Comparison of ENCODE assay signal across 16 mouse cellular contexts in genomic region chr1:183434918-183435317, GRCm38 (mm10).
"Had no signal": no experiment of that assay in that cellular context is flagged by ENCODE, and none has a peak within 500 bp of the region (broad histone marks: within the 10 kb centered on the region; RNA-seq: fewer than 3 reads in every experiment).

No protein-coding gene starts in this region.

- H3K36me3 ChIP-seq: neural tube, embryonic 12.5 days; neural tube, embryonic 13.5 days; neural tube, embryonic 15.5 days; stomach, embryonic 15.5 days had no signal

- H3K4me2 ChIP-seq: neural tube, embryonic 12.5 days; neural tube, embryonic 13.5 days; neural tube, embryonic 15.5 days; stomach, embryonic 15.5 days had no signal

- H3K9me3 ChIP-seq: neural tube, embryonic 12.5 days; neural tube, embryonic 13.5 days; neural tube, embryonic 15.5 days; stomach, embryonic 15.5 days had no signal

- H3K4me3 ChIP-seq: neural tube, embryonic 12.5 days; neural tube, embryonic 13.5 days; neural tube, embryonic 15.5 days; stomach, embryonic 15.5 days had no signal

- H3K9ac ChIP-seq: neural tube, embryonic 12.5 days; neural tube, embryonic 13.5 days; neural tube, embryonic 15.5 days; stomach, embryonic 15.5 days had no signal

- H3K4me1 ChIP-seq: neural tube, embryonic 12.5 days; neural tube, embryonic 13.5 days; neural tube, embryonic 15.5 days; stomach, embryonic 15.5 days had no signal

- H3K27ac ChIP-seq: neural tube, embryonic 12.5 days; neural tube, embryonic 13.5 days; neural tube, embryonic 15.5 days; stomach, embryonic 15.5 days had no signal

- DNase-seq: retina, postnatal 1 day; right cerebral cortex, adult 18-20 months; right cerebral cortex, postnatal 14 days; right cerebral cortex, postnatal 25 days; right cerebral cortex, postnatal 4 days; spleen, adult 18-20 months; thymus, adult 18-20 months; thymus, adult 2 months; thymus, postnatal 14 days; thymus, postnatal 25 days; thymus, postnatal 36 days; thymus, postnatal 4 days had no signal

- H3K27me3 ChIP-seq: neural tube, embryonic 12.5 days; neural tube, embryonic 13.5 days; neural tube, embryonic 15.5 days; stomach, embryonic 15.5 days had no signal
